Mouse (Mus musculus) liver, embryonic 18 days (tissue): Measurements from ENCODE around the gene Fndc3c1. TPM values are rescaled to one million over a fixed set of nuclear protein-coding genes. Genes with fewer than 3 reads are reported as not detected.

Experiments
- polyA plus RNA-seq: library from polyadenylated mRNA; depleted of rRNA; stranded (reverse); fragments of >200 nt; gene quantifications from 2 replicates; pipeline ENCODE4 v1.2.3, GENCODE M21; 2012; rRNA removed

Gene Fndc3c1
- polyA plus RNA-seq: 0.05 and 0.06 TPM in 2 replicates

DNA sequence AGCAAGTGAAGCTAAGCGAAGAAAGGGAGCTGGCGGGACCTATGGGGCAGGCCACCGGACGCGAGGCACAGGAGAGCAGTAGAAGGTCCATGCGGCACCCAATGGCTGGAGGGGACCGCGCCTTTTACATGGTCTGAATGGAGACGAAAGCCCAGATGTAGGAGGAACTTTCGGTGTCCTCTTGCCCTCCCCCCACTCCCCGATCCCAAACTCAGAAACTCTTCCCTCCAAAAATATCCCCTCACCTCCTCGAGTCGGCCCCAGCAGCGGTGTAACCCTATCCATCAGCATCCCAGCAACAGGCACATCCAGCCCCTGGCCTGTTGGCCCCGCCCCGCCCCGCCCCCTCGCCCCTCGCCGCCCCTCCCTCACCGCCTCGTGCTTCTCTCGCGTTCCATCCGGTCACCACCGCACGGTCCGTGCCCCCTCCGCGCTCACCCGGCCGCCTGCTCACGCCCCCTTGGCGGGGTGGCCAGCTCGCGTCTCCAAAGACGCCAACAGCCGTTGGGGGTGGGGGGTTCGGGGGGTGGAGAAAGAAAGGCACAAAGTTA is at the start of gene Fndc3c1:
Gene Fndc3c1, minus strand, starts transcription at position 301 of the 551 bp plus-strand sequence.

Other genes starting within 250 kb of the Fndc3c1 start
- not detected in 2 replicates for gene Fnd3c2, start 230.0 kb downstream of the Fndc3c1 start, polyA plus RNA-seq
- 0.01 and 0.02 TPM in 2 replicates for gene Gm5127, start 97.8 kb upstream of the Fndc3c1 start, polyA plus RNA-seq
- gene Cysltr1, start 118.3 kb upstream of the Fndc3c1 start, polyA plus RNA-seq: 0.78 and 0.79 TPM in 2 replicates